Mouse (Mus musculus) Patski (cell line): Measurements from ENCODE around the gene Slc25a18. TPM values are rescaled to one million over a fixed set of nuclear protein-coding genes. Genes with fewer than 3 reads are reported as not detected.

Experiments
- ATAC-seq: fragments of 100-300 bp; one replicate; pipeline ENCODE4 v1.8.0; 2021
- CTCF ChIA-PET: fragments of 350-600 bp; sonication (Branson Sonifier 250); formaldehyde crosslinking; loops from one replicate; lab custom pipeline; 2022; ENCODE audit warnings: inconsistent platforms; lab: Charles Lee
- POLR2A ChIA-PET: fragments of 350-600 bp; sonication (Branson Sonifier 250); formaldehyde crosslinking; loops from one replicate; lab custom pipeline; 2022; ENCODE audit warnings: antibody characterized with exemption, inconsistent platforms; lab: Charles Lee
- DNase-seq: peaks from one replicate; pipeline ENCODE4 v3.0.0-alpha.2; 2011; ENCODE audit warnings: low read depth, low spot score
- H3K27me3 ChIP-seq: fragments of 371-371 bp; one replicate; pipeline ENCODE4 v1.5.1; 2021
- CTCF ChIP-seq: fragments of 100-300 bp; IDR thresholded peaks from one replicate; pipeline ENCODE4 v1.5.1; 2021
- in situ Hi-C: fragments of 300-500 bp; cut with MboI; formaldehyde crosslinking; loops from 3 replicates; pipeline ENCODE4 v1.11.1; 2018; ENCODE audit warnings: low pct_unique_long_range_greater_than_20kb, mixed read lengths
- polyA plus RNA-seq: library from polyadenylated mRNA; unstranded; gene quantifications from one replicate; pipeline ENCODE4 v1.2.3, GENCODE M21; 2021

The Slc25a18 gene
- polyA plus RNA-seq, 1 experiment from 2014 or later = 0.19 TPM

- DNase-seq (no peak), ATAC-seq (no peak)
- no peak for TF ChIP-seq CTCF
- POLR2A ChIA-PET = no interaction called here
- in situ Hi-C loops = no loop called here
- no peaks in the 10 kb centered on the region for H3K27me3 ChIP-seq
- CTCF ChIA-PET = interaction anchor here (0.8 to 1.0 kb wide), 2 partner anchors 15 to 19 kb away, joined by 3 to 5 read pairs; no protein-coding TSS in a partner anchor
Measured at GRCm38 (mm10) chr6:120773763-120774162, 385 bp downstream of the Slc25a18 start.

GRCm38 (mm10) chr6:120776286-120776685, 2.9 kb downstream of the Slc25a18 start:
- ChIA-PET POLR2A (no interaction called here), CTCF (no interaction called here)
- ATAC-seq = no peak
- in situ Hi-C loops = no loop called here
- no peak for DNase-seq
- no peak for TF ChIP-seq CTCF
- no peaks in the 10 kb centered on the region for H3K27me3 ChIP-seq

GRCm38 (mm10) chr6:120777533-120777932, 4.2 kb downstream of the Slc25a18 start:
- no peaks in the 10 kb centered on the region for H3K27me3 ChIP-seq
- in situ Hi-C loops = no loop called here
- POLR2A ChIA-PET = interaction anchor here (1.3 kb wide), 1 partner anchor 10 kb away, joined by 5 read pairs; no protein-coding TSS in a partner anchor
- TF ChIP-seq CTCF = no peak
- DNase-seq (no peak), ATAC-seq (no peak)
- CTCF ChIA-PET = no interaction called here

- in situ Hi-C loops = no loop called here
- DNase-seq (no peak), ATAC-seq (no peak)
- POLR2A ChIA-PET = interaction anchor here (1.3 kb wide), 1 partner anchor 9 kb away, joined by 5 read pairs; no protein-coding TSS in a partner anchor
- H3K27me3 ChIP-seq = no peaks in the 10 kb centered on the region
- TF ChIP-seq CTCF = no peak
- CTCF ChIA-PET = no interaction called here
Measured at GRCm38 (mm10) chr6:120778226-120778625, 4.8 kb downstream of the Slc25a18 start.

GRCm38 (mm10) chr6:120782948-120783347, 9.6 kb downstream of the Slc25a18 start:
- ATAC-seq (no peak), DNase-seq (no peak)
- CTCF ChIA-PET = no interaction called here
- POLR2A ChIA-PET = interaction anchor here (0.5 kb wide), 1 partner anchor 251 kb away, joined by 6 read pairs; no protein-coding TSS in a partner anchor
- in situ Hi-C loops = no loop called here
- no peaks in the 10 kb centered on the region for H3K27me3 ChIP-seq
- no peak for TF ChIP-seq CTCF

- no peak for TF ChIP-seq CTCF
- ChIA-PET POLR2A (no interaction called here), CTCF (no interaction called here)
- in situ Hi-C loops = no loop called here
- ATAC-seq = no peak
- H3K27me3 ChIP-seq = no peaks in the 10 kb centered on the region
- DNase-seq = no peak
Measured at GRCm38 (mm10) chr6:120784351-120784750, 11.0 kb downstream of the Slc25a18 start.

- ATAC-seq (no peak), DNase-seq (no peak)
- no peaks in the 10 kb centered on the region for H3K27me3 ChIP-seq
- ChIA-PET CTCF (no interaction called here), POLR2A (interaction anchor here (1.6 kb wide), 2 partner anchors 11 to 17 kb away, joined by 3 to 5 read pairs; no protein-coding TSS in a partner anchor)
- in situ Hi-C loops = no loop called here
- TF ChIP-seq CTCF = no peak
Measured at GRCm38 (mm10) chr6:120788068-120788607, 14.8 kb downstream of the Slc25a18 start.

- H3K27me3 ChIP-seq = no peaks in the 10 kb centered on the region
- CTCF ChIA-PET = no interaction called here
- no peak for TF ChIP-seq CTCF
- ATAC-seq (no peak), DNase-seq (no peak)
- POLR2A ChIA-PET = interaction anchor here (1.6 kb wide), 1 partner anchor 18 kb away, joined by 3 read pairs; no protein-coding TSS in a partner anchor
- in situ Hi-C loops = no loop called here
Measured at GRCm38 (mm10) chr6:120788904-120789303, 15.5 kb downstream of the Slc25a18 start.

GRCm38 (mm10) chr6:120790153-120790552, 16.8 kb downstream of the Slc25a18 start:
- ATAC-seq (no peak), DNase-seq (no peak)
- in situ Hi-C loops = no loop called here
- POLR2A ChIA-PET = interaction anchor here (0.7 kb wide), 1 partner anchor 186 kb away, joined by 3 read pairs; no protein-coding TSS in a partner anchor
- H3K27me3 ChIP-seq = no peaks in the 10 kb centered on the region
- CTCF ChIA-PET = interaction anchor here (0.9 to 1.8 kb wide), 2 partner anchors 9 to 19 kb away, joined by 3 to 5 read pairs; no protein-coding TSS in a partner anchor
- no peak for TF ChIP-seq CTCF

- no peak for TF ChIP-seq CTCF
- DNase-seq (no peak), ATAC-seq (no peak)
- CTCF ChIA-PET = interaction anchor here (1.8 kb wide), 1 partner anchor 9 kb away, joined by 5 read pairs; no protein-coding TSS in a partner anchor
- in situ Hi-C loops = no loop called here
- POLR2A ChIA-PET = interaction anchor here (0.7 kb wide), 1 partner anchor 186 kb away, joined by 3 read pairs; no protein-coding TSS in a partner anchor
- no peaks in the 10 kb centered on the region for H3K27me3 ChIP-seq
Measured at GRCm38 (mm10) chr6:120790717-120791116, 17.3 kb downstream of the Slc25a18 start.

- CTCF ChIA-PET = interaction anchor here (1.1 to 1.3 kb wide), 2 partner anchors 19 to 65 kb away, joined by 3 read pairs; partner anchors contain the start of gene Slc25a18
- in situ Hi-C loops = no loop called here
- DNase-seq (no peak), ATAC-seq (no peak)
- POLR2A ChIA-PET = no interaction called here
- no peak for TF ChIP-seq CTCF
- H3K27me3 ChIP-seq = no peaks in the 10 kb centered on the region
Measured at GRCm38 (mm10) chr6:120792947-120793346, 19.6 kb downstream of the Slc25a18 start.
